Mouse (Mus musculus): ENCODE results near the gene Stk32c. TPM values are rescaled to one million over a fixed set of nuclear protein-coding genes. Genes with fewer than 3 reads are reported as not detected.
A peak's percentile ranks its signal among the peaks of the same experiment; 100 is the strongest.

Gene Stk32c
- total RNA-seq, 2 experiments from 2014 or later, result not detected

DNA sequence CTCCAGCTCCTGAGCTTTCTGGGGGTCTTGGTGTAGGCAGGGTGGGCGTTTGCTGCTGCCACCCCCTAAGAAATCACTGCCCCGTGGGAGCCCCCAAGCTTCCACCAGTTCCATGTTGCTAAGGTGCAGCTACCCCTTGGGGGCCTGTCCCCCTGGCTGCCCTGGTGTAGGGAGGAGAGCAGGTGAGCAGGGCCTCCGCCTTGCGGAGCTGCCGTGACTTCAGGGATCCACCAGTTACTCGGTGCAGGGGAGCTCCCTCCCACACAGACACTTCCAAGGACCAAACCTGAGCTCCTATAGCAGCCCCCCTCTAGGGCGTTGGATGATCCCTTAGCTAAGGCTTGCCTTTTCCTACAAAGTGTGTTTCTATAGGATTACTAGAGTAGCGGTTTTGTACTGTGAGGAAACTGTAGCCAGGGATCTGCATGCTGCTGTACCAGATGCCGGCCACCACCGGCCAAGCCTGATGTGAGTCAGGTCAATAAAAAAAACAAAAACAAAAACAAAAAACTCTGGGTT lies 111.8 kb downstream of the Stk32c start:
- ATAC-seq (replicated peaks; ENCODE audit: poor library complexity), result no peak

- ATAC-seq (replicated peaks; ENCODE audit: poor library complexity), result no peak
These were observed 112.5 kb downstream of the Stk32c start for GRCm38 (mm10) chr7:139100531-139101095.

GRCm38 (mm10) chr7:139096399-139096798 lies 116.7 kb downstream of the Stk32c start:
- ATAC-seq (replicated peaks; ENCODE audit: poor library complexity), result no peak

DNA sequence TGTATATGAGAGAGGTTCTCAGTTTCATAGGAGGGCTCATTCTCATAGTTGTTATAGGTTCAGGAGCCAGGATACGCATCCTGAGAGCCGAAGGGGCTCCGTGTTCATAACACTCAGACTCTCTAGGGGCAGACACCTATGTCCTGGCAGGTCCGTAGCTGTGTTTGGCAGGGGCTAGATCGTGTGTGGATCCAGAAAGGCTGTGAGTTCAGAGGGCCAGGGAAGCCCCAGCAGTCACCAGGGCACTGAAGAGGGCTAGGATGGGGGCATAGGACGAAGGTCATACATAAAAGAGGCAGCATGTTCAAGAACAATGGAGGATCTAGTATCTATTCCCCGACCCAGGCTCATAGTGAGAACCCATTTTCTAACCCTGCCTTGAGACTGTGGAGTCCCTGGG lies 117.8 kb downstream of the Stk32c start:
- no peak for ATAC-seq (replicated peaks; ENCODE audit: poor library complexity)

- no peak for ATAC-seq (replicated peaks; ENCODE audit: poor library complexity)
These were observed 118.3 kb downstream of the Stk32c start for GRCm38 (mm10) chr7:139094761-139095160.

- ATAC-seq (replicated peaks; ENCODE audit: poor library complexity), result no peak
These were observed 119.3 kb downstream of the Stk32c start for GRCm38 (mm10) chr7:139093781-139094180.

- no peak for ATAC-seq (replicated peaks; ENCODE audit: poor library complexity)
These were observed 120.0 kb downstream of the Stk32c start for GRCm38 (mm10) chr7:139093124-139093523.

DNA sequence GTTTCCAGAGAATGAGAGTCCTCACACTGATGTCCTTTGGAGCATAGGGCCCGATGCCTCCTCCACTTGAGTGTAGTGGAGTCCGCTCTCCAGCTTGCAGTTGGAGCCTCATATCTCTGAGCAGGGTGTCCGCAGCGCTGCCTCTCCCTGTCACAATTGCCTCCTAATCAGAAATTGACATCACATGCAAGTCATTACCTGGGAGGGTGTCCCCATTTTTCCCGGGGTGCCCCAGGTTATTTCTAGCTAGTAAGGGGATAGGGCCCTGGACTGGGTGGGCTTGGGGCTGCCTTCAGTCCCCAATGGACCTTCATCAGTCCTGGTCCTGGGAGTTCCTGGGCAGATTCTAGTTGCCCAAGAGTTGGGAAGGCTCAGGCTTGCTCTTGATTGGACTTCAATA lies 120.4 kb downstream of the Stk32c start:
- ATAC-seq (replicated peaks; ENCODE audit: poor library complexity), result no peak

GRCm38 (mm10) chr7:139091681-139092080 lies 121.4 kb downstream of the Stk32c start:
- ATAC-seq (replicated peaks; ENCODE audit: poor library complexity), result no peak

DNA sequence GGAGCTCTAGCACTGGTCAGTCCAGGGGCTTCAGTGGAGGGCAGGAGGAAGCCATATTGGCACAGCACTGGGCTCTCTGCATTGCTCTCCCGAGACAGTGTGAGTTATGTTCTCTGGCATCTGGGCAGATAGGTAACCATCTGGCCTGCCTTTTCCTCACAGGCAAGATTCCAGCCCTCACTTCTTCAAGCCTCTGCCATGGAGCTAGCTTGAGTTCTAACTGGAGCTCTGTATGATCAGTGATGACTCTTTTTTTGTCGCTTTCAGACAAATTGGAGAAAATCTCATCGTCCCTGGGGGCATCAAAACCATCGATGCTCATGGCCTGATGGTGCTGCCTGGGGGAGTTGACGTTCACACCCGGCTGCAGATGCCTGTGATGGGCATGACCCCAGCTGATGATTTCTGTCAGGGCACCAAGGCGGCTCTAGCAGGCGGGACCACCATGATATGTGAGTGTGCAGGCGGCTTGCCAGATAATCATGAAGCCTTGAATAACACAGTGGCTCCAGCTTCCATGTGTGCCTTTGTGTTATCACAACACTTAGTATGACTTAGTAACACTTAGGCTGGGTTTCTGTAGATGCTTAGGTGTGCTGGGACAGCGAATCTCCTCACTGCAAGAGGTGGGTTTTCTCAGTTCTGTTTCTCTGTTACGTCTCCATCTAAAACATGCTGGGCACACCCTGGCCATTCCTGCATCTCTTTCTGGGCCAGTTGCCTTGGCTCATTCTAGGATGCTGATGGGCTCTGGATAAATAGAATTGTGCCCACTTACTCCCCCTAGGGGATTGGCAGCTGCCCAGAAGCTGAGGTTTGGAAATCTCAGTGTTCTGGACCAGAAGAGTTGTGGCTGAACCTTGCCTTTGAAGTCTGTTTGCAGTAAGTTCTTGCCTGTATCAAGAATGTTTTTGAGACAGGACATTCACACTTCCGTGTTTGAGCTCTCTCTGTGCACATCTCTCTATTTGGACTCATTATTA lies 122.9 kb downstream of the Stk32c start:
- no peak for ATAC-seq (replicated peaks; ENCODE audit: poor library complexity)

- ATAC-seq (replicated peaks; ENCODE audit: poor library complexity), result no peak
These were observed 125.3 kb downstream of the Stk32c start for GRCm38 (mm10) chr7:139087801-139088200.

- ATAC-seq (replicated peaks; ENCODE audit: poor library complexity), result no peak
These were observed 126.6 kb downstream of the Stk32c start for GRCm38 (mm10) chr7:139086195-139087158.

- ATAC-seq (replicated peaks; ENCODE audit: poor library complexity), result 0 out of 2 replicates have a peak, but pooled peaks have one; percentile 11
These were observed 127.4 kb downstream of the Stk32c start, which contains the start of gene Dpysl4 for GRCm38 (mm10) chr7:139085629-139086194. Gene Dpysl4 (plus strand): TSS chr7:139086001.

DNA sequence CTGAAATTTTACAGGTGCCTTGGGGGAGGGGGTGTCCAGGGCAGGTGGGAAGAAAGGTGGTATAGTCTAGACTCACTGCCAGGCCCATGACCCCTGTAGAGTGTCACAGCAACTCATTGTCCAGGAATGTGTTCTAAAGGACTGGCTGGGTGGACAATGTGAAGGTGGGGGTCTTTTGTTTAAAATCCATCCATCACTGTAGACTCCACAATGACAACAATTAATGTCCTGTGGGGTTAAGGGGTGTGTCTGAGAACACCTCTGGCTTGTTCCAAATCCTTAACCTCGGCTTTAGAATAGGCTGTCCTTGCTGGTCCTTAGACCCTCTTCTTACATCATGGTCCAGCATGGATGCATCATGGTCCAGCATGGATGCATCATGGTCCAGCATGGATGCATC lies 128.8 kb downstream of the Stk32c start:
- ATAC-seq (replicated peaks; ENCODE audit: poor library complexity), result no peak

DNA sequence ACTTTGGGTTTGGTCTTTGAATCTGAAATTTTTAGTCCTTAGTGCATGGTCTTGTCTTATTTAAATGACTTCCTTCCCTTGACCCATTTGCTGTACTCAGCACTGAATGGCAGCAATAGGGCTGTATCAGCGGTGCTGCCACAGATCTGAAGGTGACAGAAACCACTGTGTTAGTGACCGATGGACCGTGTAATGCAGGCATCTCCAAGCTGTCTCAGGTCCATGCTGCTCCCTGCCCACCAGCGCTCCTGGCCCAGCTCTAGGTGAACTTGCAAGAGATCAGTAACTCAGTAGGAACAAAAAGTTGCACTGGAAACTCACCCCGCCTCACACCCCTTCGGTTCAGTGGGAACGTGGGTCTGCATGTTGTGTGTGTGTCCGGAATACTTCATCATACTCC lies 130.8 kb downstream of the Stk32c start:
- no peak for ATAC-seq (replicated peaks; ENCODE audit: poor library complexity)

DNA sequence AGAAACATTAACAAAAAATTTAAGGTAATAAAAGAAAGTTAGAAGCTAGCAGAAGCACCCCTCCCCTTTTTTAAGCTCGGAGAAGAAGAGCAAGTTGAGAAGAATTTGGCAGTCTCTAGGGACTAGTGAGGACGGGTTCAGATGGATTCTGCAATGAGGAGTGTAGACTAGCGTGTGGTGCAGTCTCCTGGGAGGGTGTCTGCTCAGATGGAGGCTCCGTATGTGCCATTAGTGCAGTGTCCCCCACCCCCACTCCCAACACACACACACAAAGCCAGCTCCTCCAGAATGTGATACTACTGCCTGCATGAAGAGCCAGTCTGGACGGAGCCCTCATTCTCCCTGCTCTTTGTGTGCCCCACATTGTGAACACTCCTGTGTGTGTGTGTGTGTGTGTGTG lies 131.9 kb downstream of the Stk32c start:
- ATAC-seq (replicated peaks; ENCODE audit: poor library complexity), result no peak

- ATAC-seq (replicated peaks; ENCODE audit: poor library complexity), result no peak
These were observed 132.4 kb downstream of the Stk32c start for GRCm38 (mm10) chr7:139080714-139081113.

DNA sequence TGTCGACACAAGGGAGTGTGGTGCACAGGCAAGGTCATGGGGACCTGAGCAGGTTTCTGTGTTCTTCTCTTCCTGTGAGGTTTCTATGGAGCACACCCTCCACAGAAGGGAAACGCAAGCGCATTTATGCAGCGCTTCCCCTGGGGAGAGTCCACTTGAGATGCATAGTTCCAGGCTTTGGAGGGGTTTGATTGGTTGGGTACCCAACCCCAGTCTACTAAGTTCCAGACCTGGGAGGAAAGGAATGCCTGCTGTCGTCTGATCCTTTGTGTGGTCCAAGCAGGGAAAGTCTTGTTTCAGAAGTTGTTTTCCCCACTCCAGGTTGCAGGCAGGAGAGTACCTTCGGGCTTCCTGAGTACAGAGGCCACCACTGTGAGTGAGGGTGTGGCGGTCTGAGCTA lies 134.0 kb downstream of the Stk32c start:
- no peak for ATAC-seq (replicated peaks; ENCODE audit: poor library complexity)

DNA sequence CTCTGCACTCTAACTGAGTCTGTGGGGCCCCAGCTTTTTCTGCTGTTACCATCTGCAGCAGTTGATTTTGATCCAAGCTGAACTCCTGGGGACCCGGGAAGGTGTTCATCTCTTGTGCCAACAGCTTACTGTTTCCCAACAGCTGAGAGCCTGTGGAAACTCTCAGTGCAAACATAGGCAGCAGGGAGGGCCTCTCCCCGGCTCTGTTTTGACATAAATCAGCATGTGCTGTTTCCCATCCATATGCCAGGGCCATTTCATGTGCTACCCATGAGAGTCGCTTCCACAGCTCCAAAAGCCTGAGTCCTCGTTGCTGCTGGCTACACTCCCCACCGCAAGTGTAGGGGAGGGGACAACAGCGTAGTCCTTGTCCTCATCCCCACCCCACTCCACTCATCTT lies 134.9 kb downstream of the Stk32c start:
- no peak for ATAC-seq (replicated peaks; ENCODE audit: poor library complexity)

- no peak for ATAC-seq (replicated peaks; ENCODE audit: poor library complexity)
These were observed 135.8 kb downstream of the Stk32c start for GRCm38 (mm10) chr7:139077283-139077682.
